Mouse (Mus musculus): ENCODE results near the gene Dnmt1. TPM values are rescaled to one million over a fixed set of nuclear protein-coding genes. Genes with fewer than 3 reads are reported as not detected.

Gene Dnmt1
- polyA plus RNA-seq, 1 experiment from 2014 or later: 59.8 TPM

- no peak overlapping the region for H3K27ac ChIP-seq (replicated peaks)
- H3K9me3 ChIP-seq: no peaks in the 10 kb centered on the region
- WGBS: 10% methylated on average over 4 of the region's 4 CpGs
- no peak overlapping the region for H3K4me2 ChIP-seq
- H3K9ac ChIP-seq: no peak overlapping the region
- H3K36me3 ChIP-seq: no peaks in the 10 kb centered on the region
- H3K4me3 ChIP-seq: no peak overlapping the region
- no peak for ATAC-seq (ENCODE audit: extremely low read depth, insufficient number of reproducible peaks, low FRiP score, low TSS enrichment)
- H3K27me3 ChIP-seq (replicated peaks): peaks cover 25% of the 10 kb centered on the region
- no peaks in the 10 kb centered on the region for H3K4me1 ChIP-seq
Measured at GRCm38 (mm10) chr9:20861821-20862220, 97.9 kb downstream of the Dnmt1 start.

DNA sequence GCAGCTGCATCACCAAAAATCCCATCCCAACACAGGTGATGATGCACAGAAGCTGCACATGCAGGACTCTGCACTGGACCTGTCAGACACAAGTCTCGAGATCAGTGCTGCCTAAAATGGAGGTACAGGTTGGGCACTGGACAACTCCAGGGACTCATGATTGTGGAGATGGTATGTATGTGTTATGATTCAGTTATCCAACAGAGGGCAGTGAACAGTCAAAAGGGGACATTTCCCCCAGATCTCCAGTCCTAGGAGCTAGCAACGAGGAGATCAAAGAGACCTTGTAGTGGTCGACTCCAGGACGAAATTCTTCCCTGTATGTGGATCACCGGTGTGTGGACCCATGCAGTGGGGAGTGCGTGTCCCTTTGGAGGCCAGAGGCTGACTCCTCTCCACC lies 99.8 kb downstream of the Dnmt1 start:
- no peaks in the 10 kb centered on the region for H3K4me1 ChIP-seq
- no peak overlapping the region for H3K9ac ChIP-seq
- 46% methylated on average over 6 of the region's 6 CpGs for WGBS
- H3K27me3 ChIP-seq (replicated peaks): peaks cover 17% of the 10 kb centered on the region
- H3K4me2 ChIP-seq: no peak overlapping the region
- H3K4me3 ChIP-seq: no peak overlapping the region
- H3K9me3 ChIP-seq: no peaks in the 10 kb centered on the region
- H3K36me3 ChIP-seq: no peaks in the 10 kb centered on the region
- no peak overlapping the region for H3K27ac ChIP-seq (replicated peaks)
- no peak for ATAC-seq (ENCODE audit: extremely low read depth, insufficient number of reproducible peaks, low FRiP score, low TSS enrichment)

Small RNA genes lying within 50 kb of the gene (microRNA-seq; reads per million reads assigned to microRNA genes)
- 0.82 reads per million for gene Mir7081

Other genes starting within 250 kb of the Dnmt1 start
- 0.70 and 0.79 TPM in 2 replicates for gene Olfm2, start 213.5 kb downstream of the Dnmt1 start, polyA plus RNA-seq (2015; fragmentation: Nextera tagmentation; extraction: Ambion mirVana)
- 0.04 and 0.15 TPM in 2 replicates for gene Col5a3, start 144.8 kb downstream of the Dnmt1 start, polyA plus RNA-seq (2015; fragmentation: Nextera tagmentation; extraction: Ambion mirVana)
- not detected in 2 replicates for gene Rdh8, start 141.4 kb downstream of the Dnmt1 start, polyA plus RNA-seq (2015; fragmentation: Nextera tagmentation; extraction: Ambion mirVana)
- gene A230050P20Rik, start 91.2 kb downstream of the Dnmt1 start, polyA plus RNA-seq (2015; fragmentation: Nextera tagmentation; extraction: Ambion mirVana): 6.5 and 6.9 TPM in 2 replicates
- gene Angptl6, start 80.2 kb downstream of the Dnmt1 start, polyA plus RNA-seq (2015; fragmentation: Nextera tagmentation; extraction: Ambion mirVana): 2.5 and 3.1 TPM in 2 replicates
- gene Ppan, start 71.7 kb downstream of the Dnmt1 start, polyA plus RNA-seq (2015; fragmentation: Nextera tagmentation; extraction: Ambion mirVana): 40.6 and 41.9 TPM in 2 replicates
- gene Eif3g, start 61.3 kb downstream of the Dnmt1 start, polyA plus RNA-seq (2015; fragmentation: Nextera tagmentation; extraction: Ambion mirVana): 214 and 249 TPM in 2 replicates
- gene S1pr2, start 16.9 kb upstream of the Dnmt1 start, polyA plus RNA-seq (2015; fragmentation: Nextera tagmentation; extraction: Ambion mirVana): 19.4 and 21.9 TPM in 2 replicates
- 124 and 139 TPM in 2 replicates for gene Mrpl4, start 42.9 kb upstream of the Dnmt1 start, polyA plus RNA-seq (2015; fragmentation: Nextera tagmentation; extraction: Ambion mirVana)
- gene Icam1, start 56.1 kb upstream of the Dnmt1 start, polyA plus RNA-seq (2015; fragmentation: Nextera tagmentation; extraction: Ambion mirVana): 11.6 and 11.9 TPM in 2 replicates
- 3.1 and 8.3 TPM in 2 replicates for gene Icam4, start 69.5 kb upstream of the Dnmt1 start, polyA plus RNA-seq (2015; fragmentation: Nextera tagmentation; extraction: Ambion mirVana)
- 0.04 and 0.05 TPM in 2 replicates for gene Icam5, start 72.2 kb upstream of the Dnmt1 start, polyA plus RNA-seq (2015; fragmentation: Nextera tagmentation; extraction: Ambion mirVana)
- 0.51 and 0.87 TPM in 2 replicates for gene Zglp1, start 107.2 kb upstream of the Dnmt1 start, polyA plus RNA-seq (2015; fragmentation: Nextera tagmentation; extraction: Ambion mirVana)
- 0.36 and 0.55 TPM in 2 replicates for gene Gm49373, start 113.2 kb upstream of the Dnmt1 start, polyA plus RNA-seq (2015; fragmentation: Nextera tagmentation; extraction: Ambion mirVana)
- gene Fdx1l, start 113.7 kb upstream of the Dnmt1 start, polyA plus RNA-seq (2015; fragmentation: Nextera tagmentation; extraction: Ambion mirVana): 51.1 and 53.4 TPM in 2 replicates
- gene Gm38431, start 132.1 kb upstream of the Dnmt1 start, polyA plus RNA-seq (2015; fragmentation: Nextera tagmentation; extraction: Ambion mirVana): 1.6 and 1.7 TPM in 2 replicates
- 45.2 and 47.3 TPM in 2 replicates for gene Raver1, start 132.1 kb upstream of the Dnmt1 start, polyA plus RNA-seq (2015; fragmentation: Nextera tagmentation; extraction: Ambion mirVana)
- gene Tyk2, start 171.4 kb upstream of the Dnmt1 start, polyA plus RNA-seq (2015; fragmentation: Nextera tagmentation; extraction: Ambion mirVana): 13.7 and 14.0 TPM in 2 replicates
- gene Cdc37, start 190.1 kb upstream of the Dnmt1 start, polyA plus RNA-seq (2015; fragmentation: Nextera tagmentation; extraction: Ambion mirVana): 222 and 230 TPM in 2 replicates
- gene Pde4a, start 205.8 kb upstream of the Dnmt1 start, polyA plus RNA-seq (2015; fragmentation: Nextera tagmentation; extraction: Ambion mirVana): 9.5 and 11.3 TPM in 2 replicates

Measured in heart, embryonic 13.5 days (tissue).